Mouse (Mus musculus): ENCODE results near the gene Apoe. TPM values are rescaled to one million over a fixed set of nuclear protein-coding genes. Genes with fewer than 3 reads are reported as not detected.
A peak's percentile ranks its signal among the peaks of the same experiment; 100 is the strongest.

The Apoe gene
- polyA plus RNA-seq, 1 experiment from 2014 or later: 20,006 TPM

DNA sequence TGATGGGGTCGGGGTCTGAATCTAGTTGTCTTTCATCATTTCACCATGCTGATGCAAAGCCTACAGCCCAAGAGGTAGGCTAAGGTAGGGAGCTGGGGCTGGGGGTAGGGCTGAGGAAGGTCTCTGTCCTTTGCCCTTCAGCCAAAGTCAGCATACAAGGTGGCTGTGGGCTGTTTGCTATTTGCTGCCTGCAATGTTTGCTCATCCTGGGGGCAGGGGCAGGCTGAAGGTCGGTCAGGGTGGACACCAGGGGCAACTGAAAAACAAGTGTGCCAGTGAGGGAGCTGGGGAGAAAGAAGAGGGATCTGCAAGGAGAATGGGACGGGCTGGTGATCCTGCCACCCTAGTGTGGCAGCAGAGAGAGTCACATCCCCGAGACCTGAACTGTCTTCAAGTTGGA lies 13.6 kb downstream of the Apoe start:
- peak overlapping the region; percentile 98 for H3K27ac ChIP-seq (ENCODE audit: low read depth)
- peak; percentile 75 for DNase-seq
- WGBS (ENCODE audit: insufficient replicate concordance): 56% methylated on average over 4 of the region's 4 CpGs
- H3K9me3 ChIP-seq (ENCODE audit: low read length): no peaks in the 10 kb centered on the region
- no peak overlapping the region for H3K4me3 ChIP-seq (ENCODE audit: low read depth, low read length)
- ATAC-seq: peak; percentile 68
- H3K9ac ChIP-seq (replicated peaks): peak overlapping the region; percentile 48; the same call in 1 of the 2 replicates
- H3K4me2 ChIP-seq (ENCODE audit: low read depth, low read length): 0 out of 2 replicates have a peak overlapping the region, but pooled peaks have one; percentile 22
- peaks cover 37% of the 10 kb centered on the region for H3K4me1 ChIP-seq (ENCODE audit: insufficient read depth)
- H3K27me3 ChIP-seq (ENCODE audit: insufficient read depth, low read length): no peaks in the 10 kb centered on the region
- TF ChIP-seq CTCF (IDR thresholded peaks at IDR 0.05; ENCODE audit: low read depth): no peak
- TF ChIP-seq EP300 (IDR thresholded peaks at IDR 0.05; ENCODE audit: low read depth): peak; percentile 91
- H3K36me3 ChIP-seq (replicated peaks; ENCODE audit: insufficient read depth, low read length): no peaks in the 10 kb centered on the region; the same call in 1 of the 2 replicates

DNA sequence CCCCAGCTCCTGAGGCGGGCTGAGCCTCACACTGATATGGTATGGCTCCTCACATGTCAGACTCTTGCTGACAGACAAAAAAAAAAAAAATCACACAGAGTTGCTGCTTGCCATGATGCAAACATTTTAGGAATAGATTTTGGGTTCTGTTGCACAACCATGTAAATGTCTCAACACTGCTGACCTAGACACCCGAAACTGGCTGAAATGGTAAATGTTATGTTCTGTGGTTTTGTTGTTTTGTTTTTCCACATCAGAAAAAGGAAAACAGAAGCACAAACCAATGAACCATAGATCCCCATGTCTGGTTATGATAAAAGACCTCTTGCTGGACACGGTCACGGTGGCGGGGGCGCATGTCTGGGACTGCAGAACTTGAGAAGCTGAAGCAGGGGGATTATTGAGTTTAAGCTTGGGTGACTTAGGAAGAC lies 15.2 kb downstream of the Apoe start:
- Histone ChIP-seq H3K9me3 (ENCODE audit: low read length) (no peaks in the 10 kb centered on the region), H3K4me1 (ENCODE audit: insufficient read depth) (peaks cover 37% of the 10 kb centered on the region), H3K27ac (ENCODE audit: low read depth) (peak overlapping the region; percentile 98), H3K4me3 (ENCODE audit: low read depth, low read length) (no peak overlapping the region), H3K36me3 (replicated peaks; ENCODE audit: insufficient read depth, low read length) (no peaks in the 10 kb centered on the region), H3K4me2 (ENCODE audit: low read depth, low read length) (0 out of 2 replicates have a peak overlapping the region, but pooled peaks have one; percentile 5), H3K9ac (replicated peaks) (peak overlapping the region; percentile 42; the same call in 1 of the 2 replicates), H3K27me3 (ENCODE audit: insufficient read depth, low read length) (no peaks in the 10 kb centered on the region)
- DNase-seq (no peak), ATAC-seq (peak; percentile 2; the same call in 1 of the 2 replicates)
- WGBS (ENCODE audit: insufficient replicate concordance): 46% methylated on average over 6 of the region's 6 CpGs
- peak; percentile 79; the same call in 1 of the 2 replicates for TF ChIP-seq EP300 (IDR thresholded peaks at IDR 0.05; ENCODE audit: low read depth)
- no peak for TF ChIP-seq CTCF (IDR thresholded peaks at IDR 0.05; ENCODE audit: low read depth)

DNA sequence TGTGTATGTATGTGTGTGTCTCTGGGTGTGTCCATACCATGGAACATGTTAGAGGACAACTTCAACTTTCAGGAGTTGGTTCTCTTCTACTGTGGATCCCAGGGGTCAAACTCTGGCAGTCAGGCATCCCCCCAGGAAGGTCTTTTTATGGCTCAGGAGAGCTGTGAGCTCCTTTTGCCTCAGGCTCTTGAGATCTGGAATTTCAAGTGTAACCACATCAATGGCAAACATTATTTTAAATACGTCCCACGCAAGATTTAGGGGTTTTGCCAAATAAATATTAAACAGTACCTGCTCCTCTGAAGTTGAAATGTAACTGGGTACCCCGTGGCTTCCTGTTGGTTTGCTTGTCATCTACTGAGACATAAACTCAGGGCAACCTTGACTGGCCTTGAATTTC lies 16.0 kb downstream of the Apoe start:
- WGBS (ENCODE audit: insufficient replicate concordance): 50% methylated on average over 3 of the region's 3 CpGs
- DNase-seq: no peak
- Histone ChIP-seq H3K4me1 (ENCODE audit: insufficient read depth) (peaks cover 37% of the 10 kb centered on the region), H3K27me3 (ENCODE audit: insufficient read depth, low read length) (no peaks in the 10 kb centered on the region), H3K27ac (ENCODE audit: low read depth) (peak overlapping the region; percentile 98), H3K36me3 (replicated peaks; ENCODE audit: insufficient read depth, low read length) (no peaks in the 10 kb centered on the region), H3K9me3 (ENCODE audit: low read length) (no peaks in the 10 kb centered on the region), H3K9ac (replicated peaks) (peak overlapping the region; percentile 44), H3K4me2 (ENCODE audit: low read depth, low read length) (no peak overlapping the region), H3K4me3 (ENCODE audit: low read depth, low read length) (no peak overlapping the region)
- TF ChIP-seq EP300 (IDR thresholded peaks at IDR 0.05; ENCODE audit: low read depth) (no peak), CTCF (IDR thresholded peaks at IDR 0.05; ENCODE audit: low read depth) (no peak)
- ATAC-seq: no peak

GRCm38 (mm10) chr7:19681202-19681694 lies 17.7 kb downstream of the Apoe start, which contains the start of the genes Gm44805 and Apoc4:
Gm44805 (minus strand) TSS chr7:19681423.
Apoc4 (minus strand) TSS chr7:19681479.
- peak within 1 kb of the TSS; percentile 29 for H3K4me3 ChIP-seq (ENCODE audit: low read depth, low read length)
- H3K4me2 ChIP-seq (ENCODE audit: low read depth, low read length): peak within 1 kb of the TSS; percentile 62
- no peaks in the 10 kb centered on the region for H3K9me3 ChIP-seq (ENCODE audit: low read length)
- 43% methylated on average over 8 of the region's 8 CpGs for WGBS (ENCODE audit: insufficient replicate concordance)
- H3K9ac ChIP-seq (replicated peaks): peak within 1 kb of the TSS; percentile 62
- peak within 1 kb of the TSS; percentile 98 for H3K27ac ChIP-seq (ENCODE audit: low read depth)
- TF ChIP-seq EP300 (IDR thresholded peaks at IDR 0.05; ENCODE audit: low read depth) (no peak), CTCF (IDR thresholded peaks at IDR 0.05; ENCODE audit: low read depth) (no peak)
- peak; percentile 80 for DNase-seq
- H3K4me1 ChIP-seq (ENCODE audit: insufficient read depth): peaks cover 44% of the 10 kb centered on the region
- H3K27me3 ChIP-seq (ENCODE audit: insufficient read depth, low read length): no peaks in the 10 kb centered on the region
- H3K36me3 ChIP-seq (replicated peaks; ENCODE audit: insufficient read depth, low read length): no peaks in the 10 kb centered on the region
- peak; percentile 59 for ATAC-seq

- H3K9ac ChIP-seq (replicated peaks): peak overlapping the region; percentile 62
- H3K4me1 ChIP-seq (ENCODE audit: insufficient read depth): peaks cover 39% of the 10 kb centered on the region
- WGBS (ENCODE audit: insufficient replicate concordance): 54% methylated on average over 2 of the region's 2 CpGs
- DNase-seq (no peak), ATAC-seq (peak; percentile 12; the same call in 1 of the 2 replicates)
- H3K27me3 ChIP-seq (ENCODE audit: insufficient read depth, low read length): no peaks in the 10 kb centered on the region
- no peaks in the 10 kb centered on the region for H3K36me3 ChIP-seq (replicated peaks; ENCODE audit: insufficient read depth, low read length)
- H3K9me3 ChIP-seq (ENCODE audit: low read length): no peaks in the 10 kb centered on the region
- H3K27ac ChIP-seq (ENCODE audit: low read depth): peak overlapping the region; percentile 98
- peak overlapping the region; percentile 62 for H3K4me2 ChIP-seq (ENCODE audit: low read depth, low read length)
- no peak for TF ChIP-seq EP300 (IDR thresholded peaks at IDR 0.05; ENCODE audit: low read depth)
- TF ChIP-seq CTCF (IDR thresholded peaks at IDR 0.05; ENCODE audit: low read depth): no peak
- H3K4me3 ChIP-seq (ENCODE audit: low read depth, low read length): peak overlapping the region; percentile 29
Observed at GRCm38 (mm10) chr7:19680702-19681101, 18.3 kb downstream of the Apoe start.

- TF ChIP-seq EP300 (IDR thresholded peaks at IDR 0.05; ENCODE audit: low read depth): no peak
- TF ChIP-seq CTCF (IDR thresholded peaks at IDR 0.05; ENCODE audit: low read depth): no peak
- no peak for DNase-seq
- Histone ChIP-seq H3K4me3 (ENCODE audit: low read depth, low read length) (peak overlapping the region; percentile 20), H3K9ac (replicated peaks) (peak overlapping the region; percentile 62), H3K27me3 (ENCODE audit: insufficient read depth, low read length) (no peaks in the 10 kb centered on the region), H3K36me3 (replicated peaks; ENCODE audit: insufficient read depth, low read length) (no peaks in the 10 kb centered on the region), H3K27ac (ENCODE audit: low read depth) (peak overlapping the region; percentile 98), H3K4me1 (ENCODE audit: insufficient read depth) (peaks cover 28% of the 10 kb centered on the region), H3K9me3 (ENCODE audit: low read length) (no peaks in the 10 kb centered on the region), H3K4me2 (ENCODE audit: low read depth, low read length) (peak overlapping the region; percentile 62)
- 68% methylated on average over 3 of the region's 3 CpGs for WGBS (ENCODE audit: insufficient replicate concordance)
- no peak for ATAC-seq
Observed at GRCm38 (mm10) chr7:19678901-19679300, 20.1 kb downstream of the Apoe start.

All from liver, postnatal 0 days (tissue).